In the genomic region with DNA sequence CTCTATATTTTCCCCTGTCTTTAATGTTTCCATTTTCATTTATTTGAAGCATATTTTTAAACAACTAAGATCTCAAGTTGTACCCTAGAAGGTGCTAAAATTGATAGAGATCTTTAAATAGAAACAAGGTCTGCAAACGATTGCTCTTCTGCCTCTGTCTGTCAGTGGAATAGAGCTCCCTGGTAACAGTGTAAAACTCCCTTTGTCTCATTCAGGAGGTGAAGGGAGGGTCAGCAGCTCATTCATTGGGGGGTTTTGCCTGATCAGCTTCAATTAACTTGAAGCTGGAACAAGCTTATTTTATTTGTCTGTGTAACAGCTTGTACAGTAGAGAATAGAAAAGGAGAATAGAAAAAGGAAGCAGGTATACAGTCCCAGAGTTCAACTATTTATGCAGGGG, we compare ENCODE assay signal across 25 mouse cellular contexts.
A peak's percentile ranks its signal among the peaks of the same experiment; 100 is the strongest.
DNase-seq lines count a peak whose midpoint lies in the region; ATAC-seq lines count a peak whose summit lies in the region.
"Had no signal": no experiment of that assay in that cellular context is flagged by ENCODE, and none has a peak within 500 bp of the region (broad histone marks: within the 10 kb centered on the region; RNA-seq: fewer than 3 reads in every experiment).

No protein-coding gene starts in this region.

- no peak overlapping the region for H3K27ac ChIP-seq in forebrain, embryonic 12.5 days
- H3K27ac ChIP-seq in forebrain, embryonic 16.5 days (ENCODE audit: low read length) = no peak overlapping the region
- H3K27ac ChIP-seq in midbrain, embryonic 13.5 days = no peak overlapping the region
- no peak overlapping the region for H3K27ac ChIP-seq in midbrain, embryonic 10.5 days (replicated peaks)
- no peak overlapping the region for H3K27ac ChIP-seq in midbrain, embryonic 15.5 days
- H3K27ac ChIP-seq: heart, embryonic 13.5 days; hindbrain, embryonic 10.5 days; liver, embryonic 14.5 days; macrophage; neural tube, embryonic 12.5 days; stomach, embryonic 15.5 days had no signal

- DNase-seq in midbrain, embryonic 10.5 days (ENCODE audit: low spot score) = no peak
- no peak for DNase-seq in spleen, postnatal 14 days (ENCODE audit: low spot score in 2 of 2)
- DNase-seq: adrenal gland, postnatal 25 days; B cell, adult 2 months; cerebellum, adult 2 months; cerebellum, postnatal 25 days; forebrain, postnatal 0 days; heart, postnatal 10 days; kidney, adult 11 months; kidney, postnatal 14 days; layer of hippocampus, adult 9-11 months; liver; lung, adult 2 months; lung, postnatal 10 days; right cerebral cortex, postnatal 14 days had no signal

- H3K9ac ChIP-seq in forebrain, embryonic 12.5 days = no peak overlapping the region
- no peak overlapping the region for H3K9ac ChIP-seq in forebrain, embryonic 16.5 days (replicated peaks; ENCODE audit: low read depth, low read length)
- H3K9ac ChIP-seq in midbrain, embryonic 13.5 days (replicated peaks) = no peak overlapping the region
- no peak overlapping the region for H3K9ac ChIP-seq in midbrain, embryonic 15.5 days
- H3K9ac ChIP-seq: forebrain, postnatal 0 days; heart, embryonic 13.5 days; liver, embryonic 14.5 days; neural tube, embryonic 12.5 days; stomach, embryonic 15.5 days had no signal

- no peaks in the 10 kb centered on the region for H3K9me3 ChIP-seq in forebrain, embryonic 12.5 days
- no peaks in the 10 kb centered on the region for H3K9me3 ChIP-seq in forebrain, embryonic 16.5 days (ENCODE audit: control insufficient read depth, low read length)
- no peaks in the 10 kb centered on the region for H3K9me3 ChIP-seq in midbrain, embryonic 13.5 days
- no peaks in the 10 kb centered on the region for H3K9me3 ChIP-seq in midbrain, embryonic 10.5 days (replicated peaks)
- H3K9me3 ChIP-seq in midbrain, embryonic 15.5 days = no peaks in the 10 kb centered on the region
- H3K9me3 ChIP-seq: heart, embryonic 13.5 days; hindbrain, embryonic 10.5 days; neural tube, embryonic 12.5 days; stomach, embryonic 15.5 days had no signal

- H3K4me1 ChIP-seq in forebrain, embryonic 12.5 days = no peaks in the 10 kb centered on the region
- H3K4me1 ChIP-seq in forebrain, embryonic 16.5 days (replicated peaks; ENCODE audit: control insufficient read depth, insufficient read depth, low read length) = no peaks in the 10 kb centered on the region
- H3K4me1 ChIP-seq in midbrain, embryonic 13.5 days (replicated peaks) = peaks cover 10% of the 10 kb centered on the region
- peaks cover 12% of the 10 kb centered on the region for H3K4me1 ChIP-seq in midbrain, embryonic 10.5 days
- H3K4me1 ChIP-seq in midbrain, embryonic 15.5 days = peaks cover 4% of the 10 kb centered on the region; the same call in 1 of the 2 replicates
- H3K4me1 ChIP-seq: heart, embryonic 13.5 days; neural tube, embryonic 12.5 days; stomach, embryonic 15.5 days had no signal

- WGBS in forebrain, embryonic 12.5 days = 24% methylated on average over 1 of the region's 1 CpGs
- WGBS in forebrain, embryonic 16.5 days = 11% methylated on average over 1 of the region's 1 CpGs
- 4% methylated on average over 1 of the region's 1 CpGs for WGBS in midbrain, embryonic 13.5 days
- WGBS in midbrain, embryonic 10.5 days = 28% methylated on average over 1 of the region's 1 CpGs
- WGBS in midbrain, embryonic 15.5 days = 7% methylated on average over 1 of the region's 1 CpGs

- no peak overlapping the region for H3K4me2 ChIP-seq in forebrain, embryonic 12.5 days
- H3K4me2 ChIP-seq in forebrain, embryonic 16.5 days (ENCODE audit: low read length) = no peak overlapping the region
- H3K4me2 ChIP-seq in midbrain, embryonic 13.5 days (replicated peaks) = no peak overlapping the region
- no peak overlapping the region for H3K4me2 ChIP-seq in midbrain, embryonic 15.5 days
- H3K4me2 ChIP-seq: heart, embryonic 13.5 days; neural tube, embryonic 12.5 days; stomach, embryonic 15.5 days had no signal

- no peak overlapping the region for H3K4me3 ChIP-seq in forebrain, embryonic 12.5 days (replicated peaks)
- no peak overlapping the region for H3K4me3 ChIP-seq in forebrain, embryonic 16.5 days (replicated peaks; ENCODE audit: low read length)
- H3K4me3 ChIP-seq in midbrain, embryonic 13.5 days (replicated peaks) = no peak overlapping the region
- no peak overlapping the region for H3K4me3 ChIP-seq in midbrain, embryonic 10.5 days
- H3K4me3 ChIP-seq in midbrain, embryonic 15.5 days = no peak overlapping the region
- H3K4me3 ChIP-seq: heart, embryonic 13.5 days; hindbrain, embryonic 10.5 days; neural tube, embryonic 12.5 days; stomach, embryonic 15.5 days had no signal

- 0 out of 2 replicates have a peak, but pooled peaks have one; percentile 23 for ATAC-seq in forebrain, embryonic 12.5 days (ENCODE audit: low FRiP score)
- no peak for ATAC-seq in forebrain, embryonic 16.5 days
- ATAC-seq in midbrain, embryonic 13.5 days = peak; percentile 60; the same call in 1 of the 2 replicates
- 0 out of 2 replicates have a peak, but pooled peaks have one; percentile 14 for ATAC-seq in midbrain, embryonic 15.5 days (replicated peaks)
- ATAC-seq: forebrain, postnatal 0 days had no signal

- H3K27me3 ChIP-seq in forebrain, embryonic 12.5 days = no peaks in the 10 kb centered on the region
- no peaks in the 10 kb centered on the region for H3K27me3 ChIP-seq in forebrain, embryonic 16.5 days (replicated peaks; ENCODE audit: control insufficient read depth, insufficient read depth, low read length)
- no peaks in the 10 kb centered on the region for H3K27me3 ChIP-seq in midbrain, embryonic 13.5 days
- H3K27me3 ChIP-seq in midbrain, embryonic 10.5 days (ENCODE audit: low read depth, poor library complexity, severe bottlenecking) = no peaks in the 10 kb centered on the region
- no peaks in the 10 kb centered on the region for H3K27me3 ChIP-seq in midbrain, embryonic 15.5 days (replicated peaks)
- H3K27me3 ChIP-seq: heart, embryonic 13.5 days; neural tube, embryonic 12.5 days; stomach, embryonic 15.5 days had no signal

- H3K36me3 ChIP-seq in forebrain, embryonic 12.5 days (replicated peaks) = no peaks in the 10 kb centered on the region
- no peaks in the 10 kb centered on the region for H3K36me3 ChIP-seq in forebrain, embryonic 16.5 days (ENCODE audit: control insufficient read depth, insufficient read depth)
- H3K36me3 ChIP-seq in midbrain, embryonic 13.5 days = no peaks in the 10 kb centered on the region
- no peaks in the 10 kb centered on the region for H3K36me3 ChIP-seq in midbrain, embryonic 10.5 days
- H3K36me3 ChIP-seq in midbrain, embryonic 15.5 days (replicated peaks) = no peaks in the 10 kb centered on the region
- H3K36me3 ChIP-seq: heart, embryonic 13.5 days; hindbrain, embryonic 10.5 days; neural tube, embryonic 12.5 days; stomach, embryonic 15.5 days had no signal
